Mouse (Mus musculus) testis, adult 2 months (tissue): Measurements from ENCODE around the gene Prss30. TPM values are rescaled to one million over a fixed set of nuclear protein-coding genes. Genes with fewer than 3 reads are reported as not detected.
A peak's percentile ranks its signal among the peaks of the same experiment; 100 is the strongest.
"Not testable (repeated sequence)": the region's sequence is repeated elsewhere in the genome, so short reads cannot be mapped to it uniquely, and the experiment has no call there.

Experiments used
- H3K27ac ChIP-seq: fragments of 200-500 bp; 2 replicates; pipeline ENCODE4 v1.5.1; 2012; ENCODE audit warnings: low read depth, low read length; ENCODE audit not compliant: control insufficient read depth, insufficient read depth
- H3K27me3 ChIP-seq: fragments of 200-500 bp; 2 replicates; pipeline ENCODE4 v1.6.1; 2012; ENCODE audit warnings: mild to moderate bottlenecking, low read length, moderate library complexity; ENCODE audit not compliant: control insufficient read depth, insufficient read depth
- H3K36me3 ChIP-seq: fragments of 200-500 bp; 2 replicates; pipeline ENCODE4 v1.6.1; 2012; ENCODE audit warnings: mild to moderate bottlenecking, low read length; ENCODE audit not compliant: control insufficient read depth, insufficient read depth
- H3K4me1 ChIP-seq: fragments of 200-500 bp; 2 replicates; pipeline ENCODE4 v1.6.1; 2012; ENCODE audit warnings: low read length; ENCODE audit not compliant: control insufficient read depth, insufficient read depth
- H3K4me3 ChIP-seq: fragments of 200-500 bp; 2 replicates; pipeline ENCODE4 v1.5.1; 2012; ENCODE audit warnings: low read depth, mild to moderate bottlenecking, low read length, moderate library complexity, mixed read lengths; ENCODE audit not compliant: control insufficient read depth
- CTCF ChIP-seq: fragments of 200-500 bp; IDR thresholded peaks from 2 replicates; pipeline ENCODE4 v1.5.1; 2012; ENCODE audit warnings: low read depth, mild to moderate bottlenecking, inconsistent platforms, low read length, moderate library complexity; ENCODE audit not compliant: control insufficient read depth, insufficient read depth, insufficient replicate concordance
- POLR2A ChIP-seq: fragments of 200-500 bp; IDR thresholded peaks from 2 replicates; pipeline ENCODE4 v1.6.1; 2012; ENCODE audit warnings: low read depth, mild to moderate bottlenecking, inconsistent platforms, low read length, moderate library complexity; ENCODE audit not compliant: control insufficient read depth
- polyA plus RNA-seq: library from polyadenylated mRNA; depleted of rRNA; stranded (reverse); fragments of >200 nt; gene quantifications from 2 replicates; pipeline ENCODE4 v1.2.3, GENCODE M21; 2012

Prss30 gene
- polyA plus RNA-seq, 1 experiment: not detected

GRCm38 (mm10) chr17:23961573-23962122 is 18.7 kb downstream of the Prss30 start:
- no peaks in the 10 kb centered on the region for H3K36me3 ChIP-seq

GRCm38 (mm10) chr17:23960084-23960738 is 20.2 kb downstream of the Prss30 start:
- Histone ChIP-seq H3K4me1 (no peaks in the 10 kb centered on the region), H3K36me3 (no peaks in the 10 kb centered on the region), H3K27me3 (no peaks in the 10 kb centered on the region), H3K4me3 (no peak overlapping the region), H3K27ac (no peak overlapping the region)
- TF ChIP-seq POLR2A (no peak), CTCF (peak; percentile 89; the same call in 1 of the 2 replicates)

More at GRCm38 (mm10) chr17:23961573-23962122, 18.7 kb downstream of the Prss30 start:
- H3K4me1 ChIP-seq: no peaks in the 10 kb centered on the region; the same call in 1 of the 2 replicates
- no peak overlapping the region for H3K27ac ChIP-seq
- H3K4me3 ChIP-seq: no peak overlapping the region
- H3K27me3 ChIP-seq: no peaks in the 10 kb centered on the region
- TF ChIP-seq CTCF (no peak), POLR2A (no peak)

DNA sequence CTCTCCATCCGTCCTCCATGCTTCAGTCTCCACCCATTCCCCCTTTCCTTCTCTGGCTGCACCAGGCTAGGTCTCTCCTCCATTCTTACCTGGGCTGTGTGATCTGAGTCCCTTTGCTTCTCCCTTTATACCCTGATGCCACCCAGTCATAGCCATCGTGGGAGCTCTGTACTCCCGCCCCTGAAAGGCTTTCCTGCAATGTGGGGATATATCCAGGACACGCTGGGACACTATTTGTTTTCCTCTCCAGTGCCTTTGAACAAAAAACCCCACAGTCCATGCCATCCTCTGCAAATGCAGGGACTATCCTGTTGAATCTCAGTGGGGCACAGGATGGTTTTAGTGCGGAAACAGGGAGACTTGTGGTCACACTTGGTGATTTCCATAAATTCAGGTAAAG is 25.2 kb downstream of the Prss30 start, which contains the start of gene Sbpl:
Gene Sbpl (minus strand): TSS at position 101 of the 400 bp plus-strand sequence.
- TF ChIP-seq CTCF (no peak), POLR2A (no peak)
- Histone ChIP-seq H3K27me3 (no peaks in the 10 kb centered on the region), H3K4me1 (no peaks in the 10 kb centered on the region), H3K36me3 (no peaks in the 10 kb centered on the region), H3K27ac (no peak within 1 kb of the TSS), H3K4me3 (no peak within 1 kb of the TSS)

DNA sequence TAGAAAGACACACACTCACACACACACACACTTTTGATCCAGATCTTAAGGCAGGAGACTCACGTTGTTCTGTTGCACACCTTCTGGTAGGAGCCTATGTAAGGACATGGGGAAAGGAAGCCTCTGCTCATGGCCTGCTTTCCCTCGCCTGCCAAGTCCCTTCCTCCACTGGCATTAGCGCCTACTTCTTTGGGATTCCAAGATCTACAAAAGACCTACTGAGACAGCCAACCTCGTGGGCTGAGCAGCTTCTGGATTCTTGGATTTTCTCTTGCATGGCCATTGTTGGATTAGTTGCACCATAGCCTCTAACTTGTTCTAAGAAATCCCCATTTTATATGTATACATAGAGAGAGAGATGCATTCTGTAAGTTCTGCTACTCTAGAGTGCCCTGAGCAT is 29.5 kb downstream of the Prss30 start:
- not testable (repeated sequence) for H3K36me3 ChIP-seq, H3K27ac ChIP-seq, H3K4me1 ChIP-seq, H3K27me3 ChIP-seq, H3K4me3 ChIP-seq

DNA sequence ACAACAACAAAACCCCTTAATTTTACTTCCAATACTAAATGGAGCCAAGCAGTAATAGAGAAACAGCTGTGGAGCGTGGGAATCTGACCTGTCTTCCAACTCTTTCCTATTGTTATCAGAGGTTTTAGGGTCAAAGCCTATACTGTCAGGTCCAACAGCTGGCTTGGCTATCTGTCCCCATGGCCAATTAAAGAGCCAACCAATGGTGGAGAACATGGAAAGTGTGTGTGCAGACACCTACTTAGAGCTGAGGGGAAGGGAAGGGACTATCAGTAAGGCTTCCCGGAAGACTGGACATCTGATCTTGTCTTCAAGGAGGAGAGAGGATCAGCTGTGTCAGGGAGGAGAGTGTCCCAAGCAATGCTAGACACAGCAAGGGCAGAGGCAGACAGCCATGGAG is 31.3 kb downstream of the Prss30 start:
- no peak overlapping the region for H3K27ac ChIP-seq
- no peaks in the 10 kb centered on the region for H3K27me3 ChIP-seq
- no peaks in the 10 kb centered on the region for H3K36me3 ChIP-seq
- no peaks in the 10 kb centered on the region for H3K4me1 ChIP-seq
- no peak for TF ChIP-seq POLR2A
- TF ChIP-seq CTCF: no peak
- H3K4me3 ChIP-seq: no peak overlapping the region

GRCm38 (mm10) chr17:23947486-23947885 is 32.9 kb downstream of the Prss30 start:
- H3K4me1 ChIP-seq, H3K4me3 ChIP-seq, H3K27me3 ChIP-seq, H3K36me3 ChIP-seq, H3K27ac ChIP-seq: not testable (repeated sequence)

DNA sequence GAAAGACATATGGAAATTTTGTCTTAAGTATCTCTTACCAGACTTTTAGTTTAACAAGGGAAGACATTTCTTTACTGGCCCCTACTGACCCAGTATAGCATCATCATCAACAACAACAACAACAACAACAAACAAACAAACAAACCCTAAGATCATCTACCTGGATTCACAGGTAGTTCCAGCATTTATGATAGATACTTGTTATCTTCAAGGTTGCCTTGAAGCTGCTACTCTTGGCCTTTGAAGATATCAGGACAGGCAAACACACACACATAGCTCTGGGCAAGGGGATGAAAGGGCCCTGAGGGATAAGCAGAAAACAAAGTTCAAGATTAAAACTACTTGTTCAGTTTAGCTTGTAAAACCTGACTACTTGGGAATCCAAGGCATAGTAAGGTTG is 39.0 kb downstream of the Prss30 start, which contains the start of gene Sbp:
Gene Sbp (plus strand): TSS at position 301 of the 400 bp plus-strand sequence.
- no peak for TF ChIP-seq POLR2A
- TF ChIP-seq CTCF: no peak
- Histone ChIP-seq H3K4me1 (no peaks in the 10 kb centered on the region), H3K4me3 (no peak within 1 kb of the TSS), H3K27me3 (no peaks in the 10 kb centered on the region), H3K36me3 (no peaks in the 10 kb centered on the region), H3K27ac (no peak within 1 kb of the TSS)

DNA sequence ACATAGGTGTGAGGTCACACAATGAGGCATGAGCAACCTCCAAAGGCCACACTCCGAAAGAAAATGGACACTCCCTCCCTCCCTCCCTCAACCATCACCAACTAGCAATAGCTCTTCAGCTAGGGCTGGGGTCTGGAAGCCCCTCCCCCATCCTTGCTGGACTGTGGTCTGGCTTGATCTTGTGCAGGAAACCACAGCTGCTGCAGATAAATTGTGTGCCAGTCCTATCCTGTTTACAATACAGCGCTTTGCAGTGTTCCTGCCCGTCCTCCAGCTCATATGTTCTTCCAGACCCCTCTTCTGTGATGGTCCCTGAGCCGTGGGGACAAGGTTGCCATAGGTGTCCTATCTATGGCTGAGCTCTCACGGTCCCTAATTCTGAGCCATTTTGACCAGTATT is 49.2 kb downstream of the Prss30 start:
- no peaks in the 10 kb centered on the region for H3K36me3 ChIP-seq
- H3K4me1 ChIP-seq: 0 out of 2 replicates have a peak, but pooled peaks cover 2% of the 10 kb centered on the region
- no peak overlapping the region for H3K4me3 ChIP-seq
- H3K27ac ChIP-seq: no peak overlapping the region
- no peak for TF ChIP-seq POLR2A
- TF ChIP-seq CTCF: no peak
- H3K27me3 ChIP-seq: no peaks in the 10 kb centered on the region
